ENCODE assay signal across 14 mouse cellular contexts in the genomic region with DNA sequence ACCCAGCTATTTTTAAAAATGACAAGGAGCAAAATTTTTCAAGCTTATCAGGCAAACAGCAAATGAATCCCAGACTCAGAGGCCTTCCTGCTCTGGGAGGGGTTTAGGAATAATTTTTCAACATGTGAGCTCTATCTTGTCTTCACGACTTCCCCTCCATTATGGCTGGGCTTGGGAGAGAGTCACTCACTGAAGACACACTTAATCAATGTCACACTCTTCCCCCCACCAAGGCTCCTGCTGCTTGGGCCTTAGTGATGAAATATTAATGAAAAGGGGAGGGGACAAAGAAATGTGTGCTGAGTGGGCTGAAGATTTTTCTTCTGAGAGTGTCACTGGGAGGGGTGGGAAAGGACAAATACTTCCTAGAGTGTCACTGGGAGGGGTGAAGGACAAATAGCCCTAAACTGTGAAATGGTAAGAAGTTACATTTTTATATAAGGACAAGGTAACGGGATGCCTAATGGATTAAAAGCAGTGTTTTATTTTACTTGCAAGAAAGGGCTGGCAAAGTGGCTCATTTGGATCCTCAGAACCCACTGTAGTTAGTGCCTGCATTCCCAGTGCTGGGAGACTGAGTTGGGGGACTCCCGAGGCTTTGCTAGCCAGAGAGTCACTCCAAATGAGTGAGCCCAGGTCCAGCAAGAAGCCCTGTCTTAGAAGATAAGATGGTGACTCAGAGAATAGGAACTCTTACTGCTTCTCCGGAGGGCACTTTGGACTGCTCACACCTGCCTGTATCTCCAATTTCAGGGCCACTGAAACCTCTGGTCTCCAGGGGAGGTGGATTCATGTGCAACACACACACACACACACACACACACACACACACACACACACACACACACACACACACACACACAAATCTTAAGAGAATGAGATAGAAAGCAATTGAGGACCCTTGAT.
DNase-seq lines count a peak whose midpoint lies in the region; ATAC-seq and TF ChIP-seq lines count a peak whose summit lies in the region.
"Had no signal": no experiment of that assay in that cellular context is flagged by ENCODE, and none has a peak within 500 bp of the region (broad histone marks: within the 10 kb centered on the region; RNA-seq: fewer than 3 reads in every experiment).

No protein-coding gene starts in this region.

- H3K27ac ChIP-seq in lung, embryonic 14.5 days (ENCODE audit: low read depth) = no peak overlapping the region
- peak overlapping the region; percentile 96 for H3K27ac ChIP-seq in forebrain, postnatal 0 days (ENCODE audit: low read depth, low read length)
- peak overlapping the region; percentile 99 for H3K27ac ChIP-seq in midbrain, embryonic 11.5 days (ENCODE audit: low read depth, low read length)
- H3K27ac ChIP-seq in stomach, embryonic 16.5 days (ENCODE audit: low read length) = no peak overlapping the region
- H3K27ac ChIP-seq in heart, embryonic 12.5 days (ENCODE audit: poor library complexity, severe bottlenecking) = no peak overlapping the region
- H3K27ac ChIP-seq: kidney, postnatal 0 days had no signal

- H3K4me3 ChIP-seq in lung, embryonic 14.5 days (ENCODE audit: low read depth, low read length) = no peak overlapping the region
- no peak overlapping the region for H3K4me3 ChIP-seq in forebrain, postnatal 0 days (ENCODE audit: low read depth, low read length)
- no peak overlapping the region for H3K4me3 ChIP-seq in midbrain, embryonic 11.5 days (ENCODE audit: low read depth, low read length)
- H3K4me3 ChIP-seq in stomach, embryonic 16.5 days (replicated peaks; ENCODE audit: low read length) = no peak overlapping the region
- no peak overlapping the region for H3K4me3 ChIP-seq in heart, embryonic 12.5 days
- H3K4me3 ChIP-seq: myocyte had no signal

- no peak overlapping the region for H3K9ac ChIP-seq in lung, embryonic 14.5 days
- H3K9ac ChIP-seq in forebrain, postnatal 0 days = no peak overlapping the region
- peak overlapping the region; percentile 52; the same call in 1 of the 2 replicates for H3K9ac ChIP-seq in midbrain, embryonic 11.5 days (ENCODE audit: low read length)
- no peak overlapping the region for H3K9ac ChIP-seq in stomach, embryonic 16.5 days (ENCODE audit: low read length)
- H3K9ac ChIP-seq in heart, embryonic 12.5 days = no peak overlapping the region
- H3K9ac ChIP-seq: liver, postnatal 0 days had no signal

- no peaks in the 10 kb centered on the region for H3K36me3 ChIP-seq in lung, embryonic 14.5 days (ENCODE audit: insufficient read depth)
- H3K36me3 ChIP-seq in forebrain, postnatal 0 days (ENCODE audit: insufficient read depth) = no peaks in the 10 kb centered on the region
- no peaks in the 10 kb centered on the region for H3K36me3 ChIP-seq in midbrain, embryonic 11.5 days (ENCODE audit: control insufficient read depth, insufficient read depth, low read length)
- H3K36me3 ChIP-seq in stomach, embryonic 16.5 days (ENCODE audit: control insufficient read depth, insufficient read depth, low read length) = no peaks in the 10 kb centered on the region
- H3K36me3 ChIP-seq in heart, embryonic 12.5 days = no peaks in the 10 kb centered on the region

- H3K27me3 ChIP-seq in lung, embryonic 14.5 days (ENCODE audit: insufficient read depth, low read length) = no peaks in the 10 kb centered on the region
- H3K27me3 ChIP-seq in forebrain, postnatal 0 days (ENCODE audit: insufficient read depth, low read length) = no peaks in the 10 kb centered on the region
- no peaks in the 10 kb centered on the region for H3K27me3 ChIP-seq in midbrain, embryonic 11.5 days (ENCODE audit: control insufficient read depth, insufficient read depth, low read length)
- no peaks in the 10 kb centered on the region for H3K27me3 ChIP-seq in stomach, embryonic 16.5 days (ENCODE audit: control insufficient read depth, insufficient read depth, low read length)
- no peaks in the 10 kb centered on the region for H3K27me3 ChIP-seq in heart, embryonic 12.5 days (replicated peaks)

- TF ChIP-seq CTCF in lung, embryonic 14.5 days (IDR thresholded peaks at IDR 0.05; ENCODE audit: low read depth) = no peak
- TF ChIP-seq CTCF in forebrain, postnatal 0 days (IDR thresholded peaks at IDR 0.05; ENCODE audit: low read depth) = no peak

- DNase-seq in lung, embryonic 14.5 days = peak; percentile 30
- no peak for DNase-seq in lung, postnatal 4 days
- peak; percentile 40 for DNase-seq in forebrain, postnatal 0 days
- peak; percentile 89 for DNase-seq in midbrain, embryonic 11.5 days (ENCODE audit: low spot score, missing footprints)
- no peak for DNase-seq in testis, postnatal 14 days (ENCODE audit: low spot score)
- no peak for DNase-seq in cerebellum, postnatal 36 days
- DNase-seq: gastrocnemius, postnatal 10 days; heart, postnatal 14 days; liver, postnatal 0 days; thymus, postnatal 36 days had no signal

- H3K4me1 ChIP-seq in lung, embryonic 14.5 days (ENCODE audit: insufficient read depth) = no peaks in the 10 kb centered on the region
- H3K4me1 ChIP-seq in forebrain, postnatal 0 days (ENCODE audit: insufficient read depth) = peaks cover 5% of the 10 kb centered on the region; the same call in 1 of the 2 replicates
- peaks cover 40% of the 10 kb centered on the region for H3K4me1 ChIP-seq in midbrain, embryonic 11.5 days (ENCODE audit: control insufficient read depth, insufficient read depth, low read length)
- 0 out of 2 replicates have a peak, but pooled peaks cover 4% of the 10 kb centered on the region for H3K4me1 ChIP-seq in stomach, embryonic 16.5 days (ENCODE audit: control insufficient read depth, insufficient read depth, low read length)
- peaks cover 14% of the 10 kb centered on the region for H3K4me1 ChIP-seq in heart, embryonic 12.5 days (replicated peaks)

- H3K4me2 ChIP-seq in lung, embryonic 14.5 days = no peak overlapping the region
- H3K4me2 ChIP-seq in forebrain, postnatal 0 days (ENCODE audit: low read depth) = no peak overlapping the region
- H3K4me2 ChIP-seq in midbrain, embryonic 11.5 days = peak overlapping the region; percentile 50
- no peak overlapping the region for H3K4me2 ChIP-seq in stomach, embryonic 16.5 days (ENCODE audit: low read depth, low read length)
- no peak overlapping the region for H3K4me2 ChIP-seq in heart, embryonic 12.5 days

- ATAC-seq in lung, embryonic 14.5 days (ENCODE audit: insufficient read depth) = no peak
- ATAC-seq in forebrain, postnatal 0 days = no peak
- peak; percentile 69 for ATAC-seq in midbrain, embryonic 11.5 days (ENCODE audit: low FRiP score)
- 0 out of 2 replicates have a peak, but pooled peaks have one; percentile 14 for ATAC-seq in stomach, embryonic 16.5 days (ENCODE audit: insufficient read depth, low FRiP score)
- ATAC-seq in heart, embryonic 12.5 days (ENCODE audit: insufficient number of reproducible peaks, low FRiP score) = no peak
- ATAC-seq: liver, postnatal 0 days had no signal

- no peaks in the 10 kb centered on the region for H3K9me3 ChIP-seq in lung, embryonic 14.5 days (ENCODE audit: low read depth, low read length)
- H3K9me3 ChIP-seq in forebrain, postnatal 0 days (ENCODE audit: low read length) = no peaks in the 10 kb centered on the region
- no peaks in the 10 kb centered on the region for H3K9me3 ChIP-seq in midbrain, embryonic 11.5 days (ENCODE audit: control insufficient read depth, low read length)
- H3K9me3 ChIP-seq in stomach, embryonic 16.5 days (replicated peaks; ENCODE audit: control insufficient read depth, low read length) = no peaks in the 10 kb centered on the region
- H3K9me3 ChIP-seq in heart, embryonic 12.5 days (replicated peaks) = no peaks in the 10 kb centered on the region

- 17% methylated on average over 4 of the region's 4 CpGs for WGBS in lung, embryonic 14.5 days
- WGBS in forebrain, postnatal 0 days = 21% methylated on average over 4 of the region's 4 CpGs
- 22% methylated on average over 4 of the region's 4 CpGs for WGBS in midbrain, embryonic 11.5 days
- 44% methylated on average over 4 of the region's 4 CpGs for WGBS in stomach, embryonic 16.5 days
- 21% methylated on average over 4 of the region's 4 CpGs for WGBS in heart, embryonic 12.5 days

Comparison
In these comparisons a context has a peak if more than half of its experiments do, and no peak if none do; other contexts are left out.
1. DNase-seq: peak in lung, embryonic 14.5 days (single experiment), forebrain, postnatal 0 days (single experiment) and midbrain, embryonic 11.5 days (single experiment); none in lung, postnatal 4 days (0 of 2), testis, postnatal 14 days (single experiment) and cerebellum, postnatal 36 days (0 of 2).
2. ATAC-seq: peak in midbrain, embryonic 11.5 days (single experiment) and stomach, embryonic 16.5 days (single experiment); none in lung, embryonic 14.5 days (single experiment), forebrain, postnatal 0 days (single experiment) and heart, embryonic 12.5 days (single experiment).
3. H3K27ac ChIP-seq: peak in forebrain, postnatal 0 days (single experiment) and midbrain, embryonic 11.5 days (single experiment); none in lung, embryonic 14.5 days (single experiment), stomach, embryonic 16.5 days (single experiment) and heart, embryonic 12.5 days (single experiment).